Mouse (Mus musculus) thymus, postnatal 25 days (tissue): ENCODE data around the gene Krtap28-10.
"Not testable (repeated sequence)": the region's sequence is repeated elsewhere in the genome, so short reads cannot be mapped to it uniquely, and the experiment has no call there.

Experiments used
- DNase-seq: peaks from one replicate; pipeline ENCODE4 v3.0.0; 2022

Gene Krtap28-10

GRCm38 (mm10) chr1:83006218-83007179 lies 35.8 kb downstream of the Krtap28-10 start:
- DNase-seq = no peak

DNA sequence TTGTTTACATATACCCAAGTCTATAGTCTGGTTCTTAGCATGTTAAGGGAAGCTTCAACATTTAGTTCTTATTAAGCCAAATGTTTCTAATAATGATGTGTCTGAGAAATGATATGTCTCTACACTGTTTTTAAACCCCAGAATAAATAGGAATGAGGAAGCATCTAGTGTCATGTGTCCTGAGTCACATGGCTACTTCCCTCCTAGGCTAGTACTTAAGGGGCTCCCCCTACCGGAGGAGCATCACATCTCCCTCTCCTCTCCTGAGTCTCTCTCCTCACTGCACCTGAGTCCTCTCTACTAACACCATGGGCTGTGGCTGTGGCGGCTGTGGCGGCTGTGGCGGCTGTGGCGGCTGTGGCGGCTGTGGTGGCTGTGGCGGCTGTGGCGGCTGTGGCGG lies 42.0 kb downstream of the Krtap28-10 start, which contains the start of gene Gm47959:
Gene Gm47959, plus strand, starts transcription at position 243 of the 400 bp plus-strand sequence.
- not testable (repeated sequence) for DNase-seq

- no peak for DNase-seq
Measured at GRCm38 (mm10) chr1:82993947-82994346, 48.3 kb downstream of the Krtap28-10 start.

DNA sequence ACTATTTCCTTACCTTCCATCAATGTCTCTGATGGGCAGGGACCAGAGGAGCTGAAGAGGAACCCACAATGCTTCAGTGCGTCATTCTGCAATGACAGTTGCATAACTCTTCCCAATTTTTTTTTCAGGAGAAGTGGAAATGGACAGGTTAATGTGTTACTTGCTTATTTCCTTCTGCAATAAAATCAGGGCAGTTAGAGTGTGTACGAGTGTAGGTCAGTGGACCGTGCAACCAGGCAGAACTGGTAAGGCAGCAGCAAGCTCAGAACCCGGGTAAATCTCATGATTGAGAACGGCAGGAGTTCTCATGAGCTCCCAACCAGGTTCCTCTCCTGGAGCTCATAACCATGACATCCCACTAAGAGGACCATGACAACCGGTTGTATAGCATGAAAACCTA lies 50.2 kb downstream of the Krtap28-10 start:
- DNase-seq = no peak

- no peak for DNase-seq
Measured at GRCm38 (mm10) chr1:82991596-82991995, 50.7 kb downstream of the Krtap28-10 start.
